In genomic region chr9:62155821-62156220, GRCm38 (mm10) we compare ENCODE assay signal across 18 mouse cellular contexts. TPM values are rescaled to one million over a fixed set of nuclear protein-coding genes. Genes with fewer than 3 reads are reported as not detected.
DNase-seq lines count a peak whose midpoint lies in the region; TF ChIP-seq lines count a peak whose summit lies in the region.
"Had no signal": no experiment of that assay in that cellular context is flagged by ENCODE, and none has a peak within 500 bp of the region (broad histone marks: within the 10 kb centered on the region; RNA-seq: fewer than 3 reads in every experiment).

No protein-coding gene starts in this region.

- no peak for TF ChIP-seq POLR2A in brain, embryonic 14.5 days (IDR thresholded peaks at IDR 0.05; ENCODE audit: borderline replicate concordance, extremely low read depth, insufficient read depth, insufficient read length, poor library complexity, severe bottlenecking)

- DNase-seq in cerebellum, adult 9-11 months, result peak; percentile 13
- no peak for DNase-seq in cerebellum, postnatal 4 days (ENCODE audit: low spot score in 2 of 2)
- DNase-seq in layer of hippocampus, adult 2 months (ENCODE audit: low spot score in 2 of 2), result no peak
- DNase-seq in layer of hippocampus, adult 9-10 months (ENCODE audit: low spot score), result no peak
- DNase-seq in ZHBTc4 (ENCODE audit: low read depth, low spot score), result peak; percentile 40
- DNase-seq in brain, embryonic 14.5 days (ENCODE audit: low read depth), result peak; percentile 27
- DNase-seq: adrenal gland, adult 8-10 months; cerebellum, adult 2 months; embryo, embryonic 11 days; gastrocnemius, postnatal 10 days; heart, adult 2 months; heart, postnatal 14 days had no signal

- TF ChIP-seq CTCF in layer of hippocampus, adult 2 months (conservative IDR thresholded peaks at IDR 0.05), result no peak
- no peak for TF ChIP-seq CTCF in brain, embryonic 14.5 days (IDR thresholded peaks at IDR 0.05; ENCODE audit: borderline replicate concordance, extremely low read depth, insufficient read depth, insufficient read length)

- H3K27ac ChIP-seq in layer of hippocampus, adult 2 months, result peak overlapping the region; percentile 58
- H3K27ac ChIP-seq: embryonic facial prominence, embryonic 15.5 days; forebrain, embryonic 15.5 days; heart, adult 2 months; heart, embryonic 15.5 days; hindbrain, embryonic 14.5 days had no signal

- H3K4me3 ChIP-seq in layer of hippocampus, adult 2 months, result no peak overlapping the region
- H3K4me3 ChIP-seq: embryonic facial prominence, embryonic 15.5 days; erythroblast, embryonic 14.5 days; forebrain, embryonic 10.5 days; forebrain, embryonic 15.5 days; heart, adult 2 months; heart, embryonic 15.5 days had no signal

RNA-seq across cellular contexts. Expression of gene Glce, which starts 33.4 kb away (rescaled TPM):
- total RNA-seq in layer of hippocampus, adult 2 months (2021), result 10 to 100 TPM; 23.9 to 27.5 TPM
- polyA plus RNA-seq in brain, embryonic 14.5 days (2012; rRNA removed), result 10.1 and 13.2 TPM in 2 replicates

Comparison
In these comparisons a context has a peak if more than half of its experiments do, and no peak if none do; other contexts are left out.
1. DNase-seq: peak in cerebellum, adult 9-11 months (single experiment), ZHBTc4 (single experiment) and brain, embryonic 14.5 days (single experiment); none in cerebellum, postnatal 4 days (0 of 2), layer of hippocampus, adult 2 months (0 of 2) and layer of hippocampus, adult 9-10 months (single experiment).